Mouse (Mus musculus) liver, embryonic 11.5 days (tissue): Measurements from ENCODE around the gene St6galnac3. TPM values are rescaled to one million over a fixed set of nuclear protein-coding genes. Genes with fewer than 3 reads are reported as not detected.

Source experiments
- ATAC-seq: fragments of 200-750 bp; cut with Nextera tagmentation; replicated peaks from 2 replicates; pipeline ENCODE4 v1.8.0; 2017; ENCODE audit warnings: moderate number of reproducible peaks, mild to moderate bottlenecking, moderate TSS enrichment, moderate library complexity; ENCODE audit not compliant: low FRiP score
- DNase-seq: peaks from one replicate; pipeline ENCODE4 v3.0.0-alpha.2; 2017; ENCODE audit warnings: low spot score
- H3K27ac ChIP-seq: fragments of 300-500 bp; sonication (generic); 2 replicates; pipeline ENCODE4 v1.5.1; 2014; ENCODE audit warnings: mild to moderate bottlenecking, low read depth, low read length, control low read depth
- H3K27me3 ChIP-seq: fragments of 300-500 bp; sonication (generic); replicated peaks from 2 replicates; pipeline ENCODE4 v1.6.1; 2014; ENCODE audit warnings: low read length, mixed read lengths; ENCODE audit not compliant: control insufficient read depth, insufficient read depth
- H3K36me3 ChIP-seq: fragments of 300-500 bp; sonication (generic); 2 replicates; pipeline ENCODE4 v1.6.1; 2014; ENCODE audit warnings: mild to moderate bottlenecking, low read length, moderate library complexity, mixed read lengths; ENCODE audit not compliant: control insufficient read depth, insufficient read depth
- H3K4me1 ChIP-seq: fragments of 300-500 bp; sonication (generic); replicated peaks from 2 replicates; pipeline ENCODE4 v1.6.1; 2014; ENCODE audit warnings: low read length, mixed read lengths; ENCODE audit not compliant: control insufficient read depth, insufficient read depth
- H3K4me2 ChIP-seq: fragments of 300-500 bp; sonication (generic); 2 replicates; pipeline ENCODE4 v1.6.1; 2014; ENCODE audit warnings: mild to moderate bottlenecking, control low read depth, moderate library complexity
- H3K4me3 ChIP-seq: fragments of 300-500 bp; sonication (generic); 2 replicates; pipeline ENCODE4 v1.5.1; 2014; ENCODE audit warnings: low read depth, low read length, control low read depth
- H3K9ac ChIP-seq: fragments of 300-500 bp; sonication (generic); 2 replicates; pipeline ENCODE4 v1.6.1; 2014; ENCODE audit warnings: low read depth, low read length, control low read depth
- H3K9me3 ChIP-seq: fragments of 300-500 bp; sonication (generic); 2 replicates; pipeline ENCODE4 v1.6.1; 2016; ENCODE audit warnings: low read length, inconsistent platforms, mixed read lengths; ENCODE audit not compliant: control insufficient read depth
- WGBS: fragments of 180-500 bp; shearing (Covaris S2); extraction: QIAGEN DNeasy Blood & Tissue Kit; methylation state at CpG from one replicate; pipeline ENCODE4 v1.1.7; 2014; 5-methylcytosine and 5-hydroxymethylcytosine counted together
- polyA plus RNA-seq: library from polyadenylated mRNA; unstranded; fragments of >200 nt; fragmentation: Nextera tagmentation; extraction: Ambion mirVana; gene quantifications from 2 replicates; pipeline ENCODE4 v1.2.1, GENCODE M21; 2014

St6galnac3 gene
- polyA plus RNA-seq, 1 experiment from 2014 or later: 27.2 TPM

GRCm38 (mm10) chr3:153513501-153514060 is 211.4 kb downstream of the St6galnac3 start:
- no peak for DNase-seq
- Histone ChIP-seq H3K27me3 (no peaks in the 10 kb centered on the region), H3K9me3 (no peaks in the 10 kb centered on the region), H3K27ac (no peak overlapping the region), H3K4me1 (peaks cover 22% of the 10 kb centered on the region), H3K4me3 (no peak overlapping the region), H3K36me3 (no peaks in the 10 kb centered on the region), H3K4me2 (no peak overlapping the region), H3K9ac (no peak overlapping the region)
- 74% methylated on average over 6 of the region's 6 CpGs for WGBS
- no peak for ATAC-seq

- 59% methylated on average over 6 of the region's 6 CpGs for WGBS
- H3K4me1 ChIP-seq: peaks cover 22% of the 10 kb centered on the region
- no peak overlapping the region for H3K27ac ChIP-seq
- H3K4me2 ChIP-seq: no peak overlapping the region
- ATAC-seq: no peak
- no peaks in the 10 kb centered on the region for H3K36me3 ChIP-seq
- H3K9ac ChIP-seq: no peak overlapping the region
- no peak overlapping the region for H3K4me3 ChIP-seq
- H3K27me3 ChIP-seq: no peaks in the 10 kb centered on the region
- H3K9me3 ChIP-seq: no peaks in the 10 kb centered on the region
- DNase-seq: no peak
Observed at GRCm38 (mm10) chr3:153512545-153512944, 212.4 kb downstream of the St6galnac3 start.

- Histone ChIP-seq H3K36me3 (no peaks in the 10 kb centered on the region), H3K4me2 (no peak overlapping the region), H3K4me3 (no peak overlapping the region), H3K27me3 (no peaks in the 10 kb centered on the region), H3K27ac (no peak overlapping the region), H3K9ac (no peak overlapping the region), H3K4me1 (peaks cover 22% of the 10 kb centered on the region), H3K9me3 (no peaks in the 10 kb centered on the region)
- 21% methylated on average over 7 of the region's 7 CpGs for WGBS
- peak; percentile 47; the same call in 1 of the 2 replicates for ATAC-seq
- DNase-seq: no peak
Observed at GRCm38 (mm10) chr3:153511151-153511580, 213.8 kb downstream of the St6galnac3 start.

- Histone ChIP-seq H3K27ac (no peak overlapping the region), H3K27me3 (no peaks in the 10 kb centered on the region), H3K36me3 (no peaks in the 10 kb centered on the region), H3K4me2 (no peak overlapping the region), H3K9ac (no peak overlapping the region), H3K4me3 (no peak overlapping the region), H3K9me3 (no peaks in the 10 kb centered on the region), H3K4me1 (peaks cover 22% of the 10 kb centered on the region)
- no peak for ATAC-seq
- WGBS: 88% methylated on average over 9 of the region's 9 CpGs
- no peak for DNase-seq
Observed at GRCm38 (mm10) chr3:153510048-153510630, 214.8 kb downstream of the St6galnac3 start.

- ATAC-seq (no peak), DNase-seq (no peak)
- no peak overlapping the region for H3K9ac ChIP-seq
- no peaks in the 10 kb centered on the region for H3K27me3 ChIP-seq
- H3K9me3 ChIP-seq: no peaks in the 10 kb centered on the region
- no peak overlapping the region for H3K27ac ChIP-seq
- WGBS: 60% methylated on average over 4 of the region's 4 CpGs
- no peak overlapping the region for H3K4me2 ChIP-seq
- H3K4me1 ChIP-seq: peaks cover 22% of the 10 kb centered on the region
- no peaks in the 10 kb centered on the region for H3K36me3 ChIP-seq
- H3K4me3 ChIP-seq: no peak overlapping the region
Observed at GRCm38 (mm10) chr3:153509643-153510042, 215.3 kb downstream of the St6galnac3 start.

GRCm38 (mm10) chr3:153509029-153509428 is 215.9 kb downstream of the St6galnac3 start:
- no peak for ATAC-seq
- no peak overlapping the region for H3K4me2 ChIP-seq
- H3K9me3 ChIP-seq: no peaks in the 10 kb centered on the region
- H3K4me1 ChIP-seq: peaks cover 22% of the 10 kb centered on the region
- H3K9ac ChIP-seq: no peak overlapping the region
- H3K27me3 ChIP-seq: no peaks in the 10 kb centered on the region
- no peak overlapping the region for H3K27ac ChIP-seq
- no peak overlapping the region for H3K4me3 ChIP-seq
- no peak for DNase-seq
- WGBS: 87% methylated on average over 3 of the region's 3 CpGs
- H3K36me3 ChIP-seq: no peaks in the 10 kb centered on the region

GRCm38 (mm10) chr3:153508592-153508991 is 216.4 kb downstream of the St6galnac3 start:
- no peak overlapping the region for H3K4me2 ChIP-seq
- ATAC-seq (no peak), DNase-seq (no peak)
- H3K9me3 ChIP-seq: no peaks in the 10 kb centered on the region
- H3K27me3 ChIP-seq: no peaks in the 10 kb centered on the region
- no peak overlapping the region for H3K4me3 ChIP-seq
- 74% methylated on average over 2 of the region's 2 CpGs for WGBS
- no peak overlapping the region for H3K27ac ChIP-seq
- H3K9ac ChIP-seq: no peak overlapping the region
- H3K4me1 ChIP-seq: peaks cover 22% of the 10 kb centered on the region
- no peaks in the 10 kb centered on the region for H3K36me3 ChIP-seq

- Histone ChIP-seq H3K4me3 (no peak overlapping the region), H3K4me2 (no peak overlapping the region), H3K9ac (no peak overlapping the region), H3K9me3 (no peaks in the 10 kb centered on the region), H3K27me3 (no peaks in the 10 kb centered on the region), H3K36me3 (no peaks in the 10 kb centered on the region), H3K27ac (no peak overlapping the region), H3K4me1 (peaks cover 19% of the 10 kb centered on the region)
- WGBS: 92% methylated on average over 2 of the region's 2 CpGs
- DNase-seq (no peak), ATAC-seq (no peak)
Observed at GRCm38 (mm10) chr3:153507599-153507998, 217.4 kb downstream of the St6galnac3 start.

- DNase-seq (no peak), ATAC-seq (no peak)
- H3K4me2 ChIP-seq: no peak overlapping the region
- no peaks in the 10 kb centered on the region for H3K27me3 ChIP-seq
- WGBS: 87% methylated on average over 4 of the region's 4 CpGs
- H3K27ac ChIP-seq: no peak overlapping the region
- H3K4me1 ChIP-seq: no peaks in the 10 kb centered on the region
- no peak overlapping the region for H3K9ac ChIP-seq
- H3K4me3 ChIP-seq: no peak overlapping the region
- no peaks in the 10 kb centered on the region for H3K9me3 ChIP-seq
- H3K36me3 ChIP-seq: no peaks in the 10 kb centered on the region
Observed at GRCm38 (mm10) chr3:153502488-153502887, 222.5 kb downstream of the St6galnac3 start.
